Mouse (Mus musculus): ENCODE data around the gene Syk. TPM values are rescaled to one million over a fixed set of nuclear protein-coding genes. Genes with fewer than 3 reads are reported as not detected.

Syk gene
- polyA plus RNA-seq, 1 experiment from 2014 or later: 1.8 TPM

GRCm38 (mm10) chr13:52606656-52607275, 23.8 kb downstream of the Syk start:
- Histone ChIP-seq H3K4me1 (peaks cover 15% of the 10 kb centered on the region), H3K27ac (no peak overlapping the region), H3K4me3 (no peak overlapping the region), H3K4me2 (no peak overlapping the region), H3K9me3 (no peaks in the 10 kb centered on the region), H3K9ac (no peak overlapping the region), H3K36me3 (replicated peaks) (no peaks in the 10 kb centered on the region), H3K27me3 (replicated peaks) (no peaks in the 10 kb centered on the region)
- ATAC-seq (replicated peaks): no peak
- WGBS: 92% methylated on average over 3 of the region's 3 CpGs

GRCm38 (mm10) chr13:52607964-52608363, 25.0 kb downstream of the Syk start:
- no peaks in the 10 kb centered on the region for H3K36me3 ChIP-seq (replicated peaks)
- no peaks in the 10 kb centered on the region for H3K27me3 ChIP-seq (replicated peaks)
- H3K4me2 ChIP-seq: no peak overlapping the region
- H3K4me3 ChIP-seq: no peak overlapping the region
- ATAC-seq (replicated peaks): no peak
- H3K4me1 ChIP-seq: peaks cover 15% of the 10 kb centered on the region
- no peak overlapping the region for H3K9ac ChIP-seq
- no peaks in the 10 kb centered on the region for H3K9me3 ChIP-seq
- no peak overlapping the region for H3K27ac ChIP-seq
- 89% methylated on average over 1 of the region's 1 CpGs for WGBS

GRCm38 (mm10) chr13:52610463-52610862, 27.5 kb downstream of the Syk start:
- Histone ChIP-seq H3K4me2 (no peak overlapping the region), H3K4me1 (no peaks in the 10 kb centered on the region), H3K4me3 (no peak overlapping the region), H3K9me3 (no peaks in the 10 kb centered on the region), H3K27me3 (replicated peaks) (no peaks in the 10 kb centered on the region), H3K27ac (no peak overlapping the region), H3K36me3 (replicated peaks) (no peaks in the 10 kb centered on the region), H3K9ac (no peak overlapping the region)
- 91% methylated on average over 7 of the region's 7 CpGs for WGBS
- no peak for ATAC-seq (replicated peaks)

- Histone ChIP-seq H3K4me1 (no peaks in the 10 kb centered on the region), H3K4me3 (no peak overlapping the region), H3K27me3 (replicated peaks) (no peaks in the 10 kb centered on the region), H3K9me3 (no peaks in the 10 kb centered on the region), H3K27ac (no peak overlapping the region), H3K36me3 (replicated peaks) (no peaks in the 10 kb centered on the region), H3K4me2 (no peak overlapping the region), H3K9ac (no peak overlapping the region)
- WGBS: 86% methylated on average over 3 of the region's 3 CpGs
- ATAC-seq (replicated peaks): no peak
Observed at GRCm38 (mm10) chr13:52613266-52613665, 30.3 kb downstream of the Syk start.

- Histone ChIP-seq H3K4me1 (no peaks in the 10 kb centered on the region), H3K36me3 (replicated peaks) (no peaks in the 10 kb centered on the region), H3K9ac (no peak overlapping the region), H3K27me3 (replicated peaks) (no peaks in the 10 kb centered on the region), H3K27ac (no peak overlapping the region), H3K4me3 (no peak overlapping the region), H3K4me2 (no peak overlapping the region), H3K9me3 (no peaks in the 10 kb centered on the region)
- WGBS: 89% methylated on average over 4 of the region's 4 CpGs
- ATAC-seq (replicated peaks): no peak
Observed at GRCm38 (mm10) chr13:52615085-52615484, 32.1 kb downstream of the Syk start.

GRCm38 (mm10) chr13:52617096-52617714, 34.2 kb downstream of the Syk start:
- 56% methylated on average over 11 of the region's 11 CpGs for WGBS
- no peak overlapping the region for H3K4me2 ChIP-seq
- no peak overlapping the region for H3K9ac ChIP-seq
- no peak overlapping the region for H3K27ac ChIP-seq
- no peaks in the 10 kb centered on the region for H3K27me3 ChIP-seq (replicated peaks)
- H3K36me3 ChIP-seq (replicated peaks): no peaks in the 10 kb centered on the region
- H3K4me3 ChIP-seq: no peak overlapping the region
- ATAC-seq (replicated peaks): 0 out of 2 replicates have a peak, but pooled peaks have one; percentile 33
- no peaks in the 10 kb centered on the region for H3K4me1 ChIP-seq
- no peaks in the 10 kb centered on the region for H3K9me3 ChIP-seq

- H3K4me1 ChIP-seq: no peaks in the 10 kb centered on the region
- H3K4me3 ChIP-seq: no peak overlapping the region
- H3K9me3 ChIP-seq: no peaks in the 10 kb centered on the region
- ATAC-seq (replicated peaks): no peak
- no peaks in the 10 kb centered on the region for H3K36me3 ChIP-seq (replicated peaks)
- H3K4me2 ChIP-seq: no peak overlapping the region
- H3K9ac ChIP-seq: no peak overlapping the region
- no peak overlapping the region for H3K27ac ChIP-seq
- H3K27me3 ChIP-seq (replicated peaks): no peaks in the 10 kb centered on the region
- 68% methylated on average over 4 of the region's 4 CpGs for WGBS
Observed at GRCm38 (mm10) chr13:52618592-52618991, 35.6 kb downstream of the Syk start.

- H3K27ac ChIP-seq: no peak overlapping the region
- no peaks in the 10 kb centered on the region for H3K4me1 ChIP-seq
- H3K36me3 ChIP-seq (replicated peaks): no peaks in the 10 kb centered on the region
- 87% methylated on average over 5 of the region's 5 CpGs for WGBS
- H3K4me2 ChIP-seq: no peak overlapping the region
- ATAC-seq (replicated peaks): no peak
- no peak overlapping the region for H3K9ac ChIP-seq
- H3K9me3 ChIP-seq: no peaks in the 10 kb centered on the region
- no peak overlapping the region for H3K4me3 ChIP-seq
- H3K27me3 ChIP-seq (replicated peaks): no peaks in the 10 kb centered on the region
Observed at GRCm38 (mm10) chr13:52619482-52619881, 36.5 kb downstream of the Syk start.

- H3K4me3 ChIP-seq: no peak overlapping the region
- no peaks in the 10 kb centered on the region for H3K27me3 ChIP-seq (replicated peaks)
- no peak overlapping the region for H3K4me2 ChIP-seq
- 68% methylated on average over 4 of the region's 4 CpGs for WGBS
- ATAC-seq (replicated peaks): no peak
- H3K9ac ChIP-seq: no peak overlapping the region
- no peaks in the 10 kb centered on the region for H3K4me1 ChIP-seq
- no peak overlapping the region for H3K27ac ChIP-seq
- no peaks in the 10 kb centered on the region for H3K9me3 ChIP-seq
- no peaks in the 10 kb centered on the region for H3K36me3 ChIP-seq (replicated peaks)
Observed at GRCm38 (mm10) chr13:52624038-52624437, 41.1 kb downstream of the Syk start.

GRCm38 (mm10) chr13:52628602-52629001, 45.6 kb downstream of the Syk start:
- no peaks in the 10 kb centered on the region for H3K4me1 ChIP-seq
- H3K4me3 ChIP-seq: no peak overlapping the region
- H3K36me3 ChIP-seq (replicated peaks): no peaks in the 10 kb centered on the region
- peak; percentile 54 for ATAC-seq (replicated peaks)
- H3K9me3 ChIP-seq: no peaks in the 10 kb centered on the region
- H3K27ac ChIP-seq: no peak overlapping the region
- H3K27me3 ChIP-seq (replicated peaks): no peaks in the 10 kb centered on the region
- no peak overlapping the region for H3K9ac ChIP-seq
- H3K4me2 ChIP-seq: no peak overlapping the region
- WGBS: 38% methylated on average over 9 of the region's 9 CpGs

GRCm38 (mm10) chr13:52631624-52632023, 48.7 kb downstream of the Syk start:
- no peak overlapping the region for H3K9ac ChIP-seq
- no peaks in the 10 kb centered on the region for H3K36me3 ChIP-seq (replicated peaks)
- H3K4me2 ChIP-seq: no peak overlapping the region
- no peak overlapping the region for H3K4me3 ChIP-seq
- no peak overlapping the region for H3K27ac ChIP-seq
- ATAC-seq (replicated peaks): no peak
- WGBS: 50% methylated on average over 4 of the region's 4 CpGs
- no peaks in the 10 kb centered on the region for H3K9me3 ChIP-seq
- no peaks in the 10 kb centered on the region for H3K27me3 ChIP-seq (replicated peaks)
- H3K4me1 ChIP-seq: no peaks in the 10 kb centered on the region

GRCm38 (mm10) chr13:52635484-52635883, 52.5 kb downstream of the Syk start:
- 87% methylated on average over 3 of the region's 3 CpGs for WGBS
- Histone ChIP-seq H3K9me3 (no peaks in the 10 kb centered on the region), H3K9ac (no peak overlapping the region), H3K4me1 (no peaks in the 10 kb centered on the region), H3K4me3 (no peak overlapping the region), H3K27me3 (replicated peaks) (no peaks in the 10 kb centered on the region), H3K27ac (no peak overlapping the region), H3K36me3 (replicated peaks) (no peaks in the 10 kb centered on the region), H3K4me2 (no peak overlapping the region)
- no peak for ATAC-seq (replicated peaks)

- Histone ChIP-seq H3K27ac (no peak overlapping the region), H3K27me3 (replicated peaks) (no peaks in the 10 kb centered on the region), H3K36me3 (replicated peaks) (no peaks in the 10 kb centered on the region), H3K9ac (no peak overlapping the region), H3K4me1 (no peaks in the 10 kb centered on the region), H3K9me3 (no peaks in the 10 kb centered on the region), H3K4me2 (no peak overlapping the region), H3K4me3 (no peak overlapping the region)
- ATAC-seq (replicated peaks): no peak
- 84% methylated on average over 10 of the region's 10 CpGs for WGBS
Observed at GRCm38 (mm10) chr13:52636176-52636748, 53.3 kb downstream of the Syk start.
